Mouse (Mus musculus): ENCODE measurements around the gene Cdkn1c.

The Cdkn1c gene

GRCm38 (mm10) chr7:143437231-143437893 is 23.5 kb downstream of the Cdkn1c start:
- no peak for DNase-seq (ENCODE audit: low spot score in 2 of 2)

GRCm38 (mm10) chr7:143433331-143433730 is 27.5 kb downstream of the Cdkn1c start:
- DNase-seq (ENCODE audit: low spot score in 2 of 2), result no peak

- DNase-seq (ENCODE audit: low spot score in 2 of 2), result no peak
Observed at GRCm38 (mm10) chr7:143432631-143433030, 28.2 kb downstream of the Cdkn1c start.

- no peak for DNase-seq (ENCODE audit: low spot score in 2 of 2)
Observed at GRCm38 (mm10) chr7:143428814-143429499, 31.9 kb downstream of the Cdkn1c start.

- DNase-seq (ENCODE audit: low spot score in 2 of 2), result no peak
Observed at GRCm38 (mm10) chr7:143428142-143428813, 32.6 kb downstream of the Cdkn1c start.

GRCm38 (mm10) chr7:143419585-143420160 is 41.2 kb downstream of the Cdkn1c start:
- DNase-seq (ENCODE audit: low spot score in 2 of 2), result no peak

GRCm38 (mm10) chr7:143417875-143418274 is 43.0 kb downstream of the Cdkn1c start:
- DNase-seq (ENCODE audit: low spot score in 2 of 2), result no peak

GRCm38 (mm10) chr7:143416406-143416805 is 44.4 kb downstream of the Cdkn1c start:
- DNase-seq (ENCODE audit: low spot score in 2 of 2), result no peak

GRCm38 (mm10) chr7:143415070-143415469 is 45.8 kb downstream of the Cdkn1c start:
- no peak for DNase-seq (ENCODE audit: low spot score in 2 of 2)

- DNase-seq (ENCODE audit: low spot score in 2 of 2), result no peak
Observed at GRCm38 (mm10) chr7:143412606-143413005, 48.2 kb downstream of the Cdkn1c start.

- DNase-seq (ENCODE audit: low spot score in 2 of 2), result no peak
Observed at GRCm38 (mm10) chr7:143408615-143409021, 52.2 kb downstream of the Cdkn1c start.

Data from spleen, postnatal 36 days (tissue).